In the genomic region with DNA sequence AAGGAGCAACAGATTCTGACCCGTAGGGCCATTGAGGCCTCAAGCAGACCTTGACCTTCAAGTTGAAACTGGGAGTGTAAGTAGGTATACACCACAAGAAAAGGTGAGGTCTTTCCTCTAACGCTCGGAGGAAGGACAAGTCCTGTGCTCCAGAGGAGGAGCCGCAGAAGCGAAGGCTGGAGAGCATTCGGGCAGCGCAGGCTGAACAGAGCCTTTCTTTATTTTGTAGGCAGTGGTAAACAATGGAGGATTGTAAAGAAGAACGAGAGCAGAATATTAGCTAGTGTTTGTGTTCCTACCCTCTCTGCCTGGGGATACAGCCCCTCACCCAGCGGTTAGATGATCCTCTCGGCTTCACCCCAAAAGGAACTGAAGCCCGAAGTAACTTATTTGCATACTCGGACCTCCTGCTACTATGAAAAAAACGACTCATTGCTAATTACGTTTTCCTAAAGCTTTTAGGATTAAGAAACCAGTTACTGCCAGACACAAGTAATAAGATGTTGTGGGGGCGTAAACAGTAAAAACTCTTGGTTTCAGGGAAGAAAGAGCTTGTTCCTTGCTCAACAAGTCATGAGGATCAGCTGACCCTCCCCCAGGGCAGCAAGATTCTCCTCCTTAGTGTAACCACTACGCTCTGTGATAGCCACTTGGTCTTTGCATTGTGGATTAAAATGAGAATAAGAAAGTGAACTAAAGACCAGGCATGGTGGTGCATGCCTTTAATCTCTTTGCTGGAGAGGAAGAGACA, we compare ENCODE assay signal across 8 mouse cellular contexts. TPM values are rescaled to one million over a fixed set of nuclear protein-coding genes. Genes with fewer than 3 reads are reported as not detected.
DNase-seq lines count a peak whose midpoint lies in the region; ATAC-seq and TF ChIP-seq lines count a peak whose summit lies in the region.

No protein-coding gene starts in this region.

- no peaks in the 10 kb centered on the region for H3K9me3 ChIP-seq in heart, embryonic 11.5 days (replicated peaks; ENCODE audit: control insufficient read depth, low read length)
- H3K9me3 ChIP-seq in MEL (replicated peaks; ENCODE audit: insufficient read depth, low read length), result no peaks in the 10 kb centered on the region
- H3K9me3 ChIP-seq in neural tube, embryonic 13.5 days, result no peaks in the 10 kb centered on the region

- H3K27ac ChIP-seq in heart, embryonic 11.5 days (ENCODE audit: low read depth, low read length), result peak overlapping the region; percentile 99; the same call in 1 of the 2 replicates
- H3K27ac ChIP-seq in MEL (ENCODE audit: control insufficient read depth, low read depth, low read length), result peak overlapping the region; percentile 96
- H3K27ac ChIP-seq in embryonic fibroblast, embryonic 13.5 days (ENCODE audit: insufficient read depth, low read length), result peak overlapping the region; percentile 99
- H3K27ac ChIP-seq in neural tube, embryonic 13.5 days (replicated peaks), result peak overlapping the region; percentile 97

- intact Hi-C loops in gastrocnemius, postnatal 14 days (cut with DNase I; ENCODE audit: low total_unique reads), result no loop called here

- 23% methylated on average over 16 of the region's 16 CpGs for WGBS in heart, embryonic 11.5 days (ENCODE audit: insufficient replicate concordance)
- WGBS in neural tube, embryonic 13.5 days, result 18% methylated on average over 16 of the region's 16 CpGs

- H3K79me2 ChIP-seq in MEL (ENCODE audit: control insufficient read depth, insufficient read depth, low read length, poor library complexity), result peaks cover 38% of the 10 kb centered on the region

- H3K4me1 ChIP-seq in heart, embryonic 11.5 days (ENCODE audit: control insufficient read depth, insufficient read depth, low read length), result peaks cover 7% of the 10 kb centered on the region; the same call in 1 of the 2 replicates
- H3K4me1 ChIP-seq in MEL (ENCODE audit: control insufficient read depth in 1 of 2, insufficient read depth in 2 of 2, low read length in 2 of 2), result peaks cover 0 to 2% of the 10 kb centered on the region in 2 experiments; a peak in 2 of 4 replicates
- no peaks in the 10 kb centered on the region for H3K4me1 ChIP-seq in embryonic fibroblast, embryonic 13.5 days (ENCODE audit: control insufficient read depth, insufficient read depth, low read length)
- peaks cover 40% of the 10 kb centered on the region for H3K4me1 ChIP-seq in neural tube, embryonic 13.5 days (replicated peaks)

- no peak for DNase-seq in heart, adult 11 months
- DNase-seq in MEL (ENCODE audit: low read depth, low spot score), result peak; percentile 69
- DNase-seq in liver, result peak; percentile 44
- no peak for DNase-seq in frontal cortex, postnatal 10 days (ENCODE audit: low spot score in 2 of 2)
- DNase-seq in gastrocnemius, postnatal 14 days, result no peak

- H3K36me3 ChIP-seq in heart, embryonic 11.5 days (ENCODE audit: control insufficient read depth, insufficient read depth, low read length), result no peaks in the 10 kb centered on the region
- peaks cover 2 to 5% of the 10 kb centered on the region in 2 experiments; a peak in 2 of 4 replicates for H3K36me3 ChIP-seq in MEL (ENCODE audit: control insufficient read depth in 1 of 2, insufficient read depth in 2 of 2, low read length in 2 of 2)
- no peaks in the 10 kb centered on the region for H3K36me3 ChIP-seq in neural tube, embryonic 13.5 days

- no peaks in the 10 kb centered on the region for H3K27me3 ChIP-seq in heart, embryonic 11.5 days (ENCODE audit: control insufficient read depth, insufficient read depth, low read length)
- H3K27me3 ChIP-seq in MEL (ENCODE audit: control insufficient read depth in 1 of 2, insufficient read depth in 2 of 2, low read length in 2 of 2), result no peaks in the 10 kb centered on the region
- H3K27me3 ChIP-seq in neural tube, embryonic 13.5 days, result no peaks in the 10 kb centered on the region

- no peak; a peak in 1 of 4 replicates for TF ChIP-seq EP300 in MEL (IDR thresholded peaks at IDR 0.05; ENCODE audit: low read depth in 1 of 2, low read length in 2 of 2)

- TF ChIP-seq RAD21 in MEL (IDR thresholded peaks at IDR 0.05; ENCODE audit: low read depth, low read length), result no peak

- no peak for TF ChIP-seq CTCF in MEL (IDR thresholded peaks at IDR 0.05 in 2 of 3, conservative IDR thresholded peaks at IDR 0.05 in 1 of 3; ENCODE audit: control insufficient read depth in 1 of 3, insufficient read depth in 1 of 3, low read depth in 2 of 3, low read length in 3 of 3, poor library complexity in 1 of 3, severe bottlenecking in 1 of 3)
- TF ChIP-seq CTCF in embryonic fibroblast, embryonic 13.5 days (IDR thresholded peaks at IDR 0.05; ENCODE audit: borderline replicate concordance, insufficient read depth, low read length), result no peak

- TF ChIP-seq POLR2A in MEL (IDR thresholded peaks at IDR 0.05; ENCODE audit: control insufficient read depth in 1 of 2, insufficient read depth in 1 of 2, low read depth in 1 of 2, low read length in 2 of 2, poor library complexity in 1 of 2), result peak; percentile 42 to 47; a peak in 2 of 4 replicates
- TF ChIP-seq POLR2A in embryonic fibroblast, embryonic 13.5 days (IDR thresholded peaks at IDR 0.05; ENCODE audit: low read depth, low read length), result no peak

- peak overlapping the region; percentile 61 for H3K9ac ChIP-seq in heart, embryonic 11.5 days (ENCODE audit: low read depth, low read length)
- peak overlapping the region; percentile 67 for H3K9ac ChIP-seq in MEL (ENCODE audit: control insufficient read depth, low read depth, low read length, poor library complexity, severe bottlenecking)
- no peak overlapping the region for H3K9ac ChIP-seq in neural tube, embryonic 13.5 days

- peak overlapping the region; percentile 6; the same call in 1 of the 2 replicates for H3K4me3 ChIP-seq in heart, embryonic 11.5 days (ENCODE audit: low read depth, low read length)
- peak overlapping the region; percentile 58 to 74 for H3K4me3 ChIP-seq in MEL (ENCODE audit: control insufficient read depth in 1 of 2, insufficient read depth in 1 of 2, low read depth in 2 of 2, low read length in 2 of 2)
- no peak overlapping the region for H3K4me3 ChIP-seq in embryonic fibroblast, embryonic 13.5 days (ENCODE audit: insufficient read depth, low read length)
- H3K4me3 ChIP-seq in neural tube, embryonic 13.5 days, result no peak overlapping the region

- ATAC-seq in heart, embryonic 11.5 days (replicated peaks; ENCODE audit: insufficient number of reproducible peaks, low FRiP score, low TSS enrichment), result no peak
- no peak for ATAC-seq in neural tube, embryonic 13.5 days (ENCODE audit: low read depth)

- peak overlapping the region; percentile 84 for H3K4me2 ChIP-seq in heart, embryonic 11.5 days
- peak overlapping the region; percentile 97 for H3K4me2 ChIP-seq in neural tube, embryonic 13.5 days

TF ChIP-seq in MEL, 35 proteins besides CTCF, POLR2A, EP300 and RAD21 (continues in another document):
- TF ChIP-seq MXI1 (IDR thresholded peaks at IDR 0.05; ENCODE audit: low read depth, low read length), result no peak; the same call in 1 of the 2 replicates
- no peak for TF ChIP-seq ZC3H11A (IDR thresholded peaks at IDR 0.05; ENCODE audit: low read depth, low read length)
- no peak for TF ChIP-seq KAT2A (conservative IDR thresholded peaks at IDR 0.05; ENCODE audit: low read depth, low read length)
- TF ChIP-seq GABPA (IDR thresholded peaks at IDR 0.05; ENCODE audit: low read depth, low read length), result no peak
- TF ChIP-seq MYB (IDR thresholded peaks at IDR 0.05; ENCODE audit: low read depth, low read length), result no peak
- no peak for TF ChIP-seq POLR2AphosphoS5 (IDR thresholded peaks at IDR 0.05; ENCODE audit: borderline replicate concordance, low read depth, low read length)
- TF ChIP-seq TCF12 (IDR thresholded peaks at IDR 0.05; ENCODE audit: low read depth, low read length), result no peak
- TF ChIP-seq MAZ (IDR thresholded peaks at IDR 0.05; ENCODE audit: low read depth, low read length), result no peak
- TF ChIP-seq TBP (IDR thresholded peaks at IDR 0.05; ENCODE audit: low read depth, low read length), result no peak
- TF ChIP-seq USF1 (IDR thresholded peaks at IDR 0.05; ENCODE audit: low read depth, low read length), result peak; percentile 65
- TF ChIP-seq BHLHE40 (IDR thresholded peaks at IDR 0.05; ENCODE audit: borderline replicate concordance, low read depth, low read length), result no peak
- TF ChIP-seq CHD2 (IDR thresholded peaks at IDR 0.05; ENCODE audit: low read length), result no peak
- TF ChIP-seq SMC3 (IDR thresholded peaks at IDR 0.05; ENCODE audit: low read depth, low read length), result no peak
- TF ChIP-seq CHD1 (IDR thresholded peaks at IDR 0.05; ENCODE audit: low read depth, low read length), result no peak
- TF ChIP-seq ZKSCAN1 (IDR thresholded peaks at IDR 0.05; ENCODE audit: low read depth, low read length), result no peak
- TF ChIP-seq HCFC1 (IDR thresholded peaks at IDR 0.05; ENCODE audit: low read depth, low read length), result 0 out of 2 replicates have a peak, but pooled peaks have one; percentile 19
- TF ChIP-seq USF2 (IDR thresholded peaks at IDR 0.05; ENCODE audit: borderline replicate concordance in 1 of 2, insufficient read depth in 1 of 2, low read depth in 1 of 2, low read length in 2 of 2), result no peak
- no peak for TF ChIP-seq RCOR1 (IDR thresholded peaks at IDR 0.05; ENCODE audit: low read depth, low read length)
- TF ChIP-seq MYC (IDR thresholded peaks at IDR 0.05; ENCODE audit: low read depth, low read length), result no peak
- TF ChIP-seq ETS1 (IDR thresholded peaks at IDR 0.05; ENCODE audit: low read depth, low read length), result 0 out of 2 replicates have a peak, but pooled peaks have one; percentile 23

RNA-seq across cellular contexts. Expression of gene Ppp1r15b, which starts 1.3 kb away (rescaled TPM):
- polyA plus RNA-seq in heart, embryonic 11.5 days (2014; fragmentation: Nextera tagmentation; extraction: Ambion mirVana), result 33.6 and 40.8 TPM in 2 replicates
- total RNA-seq in MEL (2012; rRNA removed), result 53.1 and 60.9 TPM in 2 replicates
- polyA plus RNA-seq in MEL (2012; ENCODE audit: insufficient read depth in 1 of 2, insufficient read length in 2 of 2, low read depth in 1 of 2, low replicate concordance in 2 of 2, missing spikeins in 1 of 2), result 10 to 100 TPM in 1 of 2 experiments, not detected in 1; 56.3 TPM
- 55.8 and 63.3 TPM in 2 replicates for polyA plus RNA-seq in embryonic fibroblast, embryonic 13.5 days (2011; ENCODE audit: insufficient read length, low read depth, missing spikeins)
- 27.8 and 30.8 TPM in 2 replicates for polyA plus RNA-seq in neural tube, embryonic 13.5 days (2015; fragmentation: Nextera tagmentation; extraction: Ambion mirVana)
- total RNA-seq in gastrocnemius, postnatal 14 days (2021), result 10 to 100 TPM; 22.1 to 24.6 TPM

RNA-seq across cellular contexts. Expression of gene Plekha6, which starts 34.4 kb away (rescaled TPM):
- polyA plus RNA-seq in heart, embryonic 11.5 days (2014; fragmentation: Nextera tagmentation; extraction: Ambion mirVana), result 13.6 and 14.8 TPM in 2 replicates
- total RNA-seq in MEL (2012; rRNA removed), result 11.8 and 14.5 TPM in 2 replicates
- polyA plus RNA-seq in MEL (2012; ENCODE audit: insufficient read depth in 1 of 2, insufficient read length in 2 of 2, low read depth in 1 of 2, low replicate concordance in 2 of 2, missing spikeins in 1 of 2), result 10 to 100 TPM in 1 of 2 experiments, not detected in 1; 28.5 TPM
- 2.6 and 3.6 TPM in 2 replicates for polyA plus RNA-seq in embryonic fibroblast, embryonic 13.5 days (2011; ENCODE audit: insufficient read length, low read depth, missing spikeins)
- polyA plus RNA-seq in neural tube, embryonic 13.5 days (2015; fragmentation: Nextera tagmentation; extraction: Ambion mirVana), result 25.8 and 27.4 TPM in 2 replicates
- 10 to 100 TPM; 14.5 to 15.5 TPM for total RNA-seq in gastrocnemius, postnatal 14 days (2021)

Comparison
In these comparisons a context has a peak if more than half of its experiments do, and no peak if none do; other contexts are left out.
1. H3K4me3 ChIP-seq: peak in heart, embryonic 11.5 days (single experiment) and MEL (2 of 2); none in embryonic fibroblast, embryonic 13.5 days (single experiment) and neural tube, embryonic 13.5 days (single experiment).
2. DNase-seq: peak in MEL (single experiment) and liver (single experiment); none in heart, adult 11 months (single experiment), frontal cortex, postnatal 10 days (0 of 2) and gastrocnemius, postnatal 14 days (single experiment).
3. Peak in every context shown above with its lines, with median percentiles within 50 percentile points of each other: H3K27ac ChIP-seq.